Mouse (Mus musculus): ENCODE measurements at regions not wholly inside any gene's neighbourhood (a gene's known extent, or its start where the extent isn't known, plus 50 kb on each side); places are given as distances from the start of the nearest gene placed in this dataset.

DNA sequence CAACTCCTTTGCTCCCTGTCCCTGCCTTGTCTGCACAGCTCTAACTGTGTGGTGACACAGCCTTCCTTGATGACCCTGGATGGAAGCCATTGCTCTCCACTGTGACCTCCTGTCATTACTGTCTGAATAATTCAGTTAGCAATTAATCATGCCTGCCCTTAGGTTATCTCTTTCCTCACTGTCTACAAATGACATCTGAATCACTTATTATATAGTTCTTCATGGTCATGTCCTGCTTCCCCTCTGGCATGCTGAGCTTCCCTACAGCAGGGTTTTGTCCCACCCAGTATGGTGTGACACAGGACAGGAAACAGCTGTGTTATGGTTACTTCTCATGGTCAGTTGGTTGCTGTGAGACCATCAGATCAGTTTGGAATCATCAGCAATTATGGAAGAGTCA is 458.9 kb downstream of the Ajap1 start:
- H3K27ac ChIP-seq (ENCODE audit: control insufficient read depth, insufficient read depth, low read depth, low read length, poor library complexity): no peak overlapping the region
- H3K4me1 ChIP-seq (ENCODE audit: control insufficient read depth, insufficient read depth, low read length): no peaks in the 10 kb centered on the region
- TF ChIP-seq POLR2A (IDR thresholded peaks at IDR 0.05; ENCODE audit: borderline replicate concordance, control insufficient read depth, low read depth, low read length) (no peak), CTCF (IDR thresholded peaks at IDR 0.05; ENCODE audit: control insufficient read depth, insufficient read depth, low read length) (no peak)
- H3K4me3 ChIP-seq (replicated peaks; ENCODE audit: control insufficient read depth, low read depth, low read length): no peak overlapping the region

GRCm38 (mm10) chr4:153019211-153019610 is 463.4 kb downstream of the Ajap1 start:
- WGBS: 61% methylated on average over 10 of the region's 10 CpGs
- H3K4me3 ChIP-seq (replicated peaks; ENCODE audit: control insufficient read depth, low read depth, low read length): no peak overlapping the region
- TF ChIP-seq POLR2A (IDR thresholded peaks at IDR 0.05; ENCODE audit: borderline replicate concordance, control insufficient read depth, low read depth, low read length) (no peak), CTCF (IDR thresholded peaks at IDR 0.05; ENCODE audit: control insufficient read depth, insufficient read depth, low read length) (no peak)
- no peaks in the 10 kb centered on the region for H3K4me1 ChIP-seq (ENCODE audit: control insufficient read depth, insufficient read depth, low read length)
- H3K27ac ChIP-seq (ENCODE audit: control insufficient read depth, insufficient read depth, low read depth, low read length, poor library complexity): no peak overlapping the region

- WGBS: 81% methylated on average over 28 of the region's 28 CpGs
- H3K27ac ChIP-seq (ENCODE audit: control insufficient read depth, insufficient read depth, low read depth, low read length, poor library complexity): no peak overlapping the region
- TF ChIP-seq POLR2A (IDR thresholded peaks at IDR 0.05; ENCODE audit: borderline replicate concordance, control insufficient read depth, low read depth, low read length) (no peak), CTCF (IDR thresholded peaks at IDR 0.05; ENCODE audit: control insufficient read depth, insufficient read depth, low read length) (no peak)
- no peaks in the 10 kb centered on the region for H3K4me1 ChIP-seq (ENCODE audit: control insufficient read depth, insufficient read depth, low read length)
- H3K4me3 ChIP-seq (replicated peaks; ENCODE audit: control insufficient read depth, low read depth, low read length): no peak overlapping the region
Measured at GRCm38 (mm10) chr4:153018138-153018921, 464.3 kb downstream of the Ajap1 start.

DNA sequence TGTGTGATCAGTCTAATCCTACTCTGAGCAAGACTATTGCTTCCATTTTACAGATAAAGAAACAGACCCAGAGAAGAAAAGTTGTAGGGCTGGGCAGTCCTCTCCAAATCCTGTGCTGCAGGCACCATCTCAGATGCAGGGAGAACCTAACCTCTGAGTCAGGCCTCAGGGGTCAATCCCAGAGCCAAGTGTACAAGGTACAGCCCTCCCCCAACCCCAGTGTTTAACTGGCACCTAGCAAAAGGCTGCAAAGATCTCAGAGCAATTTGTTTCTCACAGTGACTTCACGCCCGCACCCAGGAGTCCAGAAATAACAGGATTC is 464.8 kb downstream of the Ajap1 start:
- Histone ChIP-seq H3K27ac (ENCODE audit: control insufficient read depth, insufficient read depth, low read depth, low read length, poor library complexity) (no peak overlapping the region), H3K4me1 (ENCODE audit: control insufficient read depth, insufficient read depth, low read length) (no peaks in the 10 kb centered on the region), H3K4me3 (replicated peaks; ENCODE audit: control insufficient read depth, low read depth, low read length) (no peak overlapping the region)
- 90% methylated on average over 2 of the region's 2 CpGs for WGBS
- TF ChIP-seq POLR2A (IDR thresholded peaks at IDR 0.05; ENCODE audit: borderline replicate concordance, control insufficient read depth, low read depth, low read length): no peak
- TF ChIP-seq CTCF (IDR thresholded peaks at IDR 0.05; ENCODE audit: control insufficient read depth, insufficient read depth, low read length): no peak

GRCm38 (mm10) chr4:153003338-153003737 is 479.3 kb downstream of the Ajap1 start:
- no peak overlapping the region for H3K4me3 ChIP-seq (replicated peaks; ENCODE audit: control insufficient read depth, low read depth, low read length)
- WGBS: 62% methylated on average over 3 of the region's 3 CpGs
- TF ChIP-seq CTCF (IDR thresholded peaks at IDR 0.05; ENCODE audit: control insufficient read depth, insufficient read depth, low read length): no peak

GRCm38 (mm10) chr4:153002516-153002915 is 480.1 kb downstream of the Ajap1 start:
- Histone ChIP-seq H3K27ac (ENCODE audit: control insufficient read depth, insufficient read depth, low read depth, low read length, poor library complexity) (no peak overlapping the region), H3K4me1 (ENCODE audit: control insufficient read depth, insufficient read depth, low read length) (no peaks in the 10 kb centered on the region), H3K4me3 (replicated peaks; ENCODE audit: control insufficient read depth, low read depth, low read length) (no peak overlapping the region)
- TF ChIP-seq POLR2A (IDR thresholded peaks at IDR 0.05; ENCODE audit: borderline replicate concordance, control insufficient read depth, low read depth, low read length) (no peak), CTCF (IDR thresholded peaks at IDR 0.05; ENCODE audit: control insufficient read depth, insufficient read depth, low read length) (no peak)
- WGBS: 70% methylated on average over 4 of the region's 4 CpGs

More at GRCm38 (mm10) chr4:153003338-153003737, 479.3 kb downstream of the Ajap1 start:
- Histone ChIP-seq H3K4me1 (ENCODE audit: control insufficient read depth, insufficient read depth, low read length) (no peaks in the 10 kb centered on the region), H3K27ac (ENCODE audit: control insufficient read depth, insufficient read depth, low read depth, low read length, poor library complexity) (no peak overlapping the region)

GRCm38 (mm10) chr4:153001761-153002160 is 480.9 kb downstream of the Ajap1 start:
- no peak for TF ChIP-seq CTCF (IDR thresholded peaks at IDR 0.05; ENCODE audit: control insufficient read depth, insufficient read depth, low read length)
- WGBS: 81% methylated on average over 6 of the region's 6 CpGs
- Histone ChIP-seq H3K4me3 (replicated peaks; ENCODE audit: control insufficient read depth, low read depth, low read length) (no peak overlapping the region), H3K27ac (ENCODE audit: control insufficient read depth, insufficient read depth, low read depth, low read length, poor library complexity) (no peak overlapping the region), H3K4me1 (ENCODE audit: control insufficient read depth, insufficient read depth, low read length) (no peaks in the 10 kb centered on the region)

DNA sequence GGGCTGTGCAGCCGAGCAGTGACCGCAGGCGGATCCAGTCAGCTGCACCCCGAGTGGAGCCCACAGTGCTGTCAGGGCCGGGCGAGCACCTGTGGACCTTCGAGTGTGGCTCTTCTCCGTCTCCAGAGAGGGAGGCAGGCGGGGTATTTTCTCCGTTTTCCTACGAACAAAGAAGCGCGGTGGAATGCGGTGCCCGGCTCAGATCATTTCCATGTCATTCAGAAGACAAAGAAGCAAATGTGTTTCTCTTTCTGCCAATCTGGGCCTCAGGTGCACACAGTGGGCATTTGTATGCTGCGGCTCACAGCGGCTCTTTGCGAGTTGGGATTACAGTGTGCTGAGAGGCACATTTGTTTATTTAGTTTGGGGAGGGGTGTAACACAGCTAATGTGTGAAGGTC is 483.1 kb downstream of the Ajap1 start:
- TF ChIP-seq CTCF (IDR thresholded peaks at IDR 0.05; ENCODE audit: control insufficient read depth, insufficient read depth, low read length) (no peak), POLR2A (IDR thresholded peaks at IDR 0.05; ENCODE audit: borderline replicate concordance, control insufficient read depth, low read depth, low read length) (no peak)
- H3K27ac ChIP-seq (ENCODE audit: control insufficient read depth, insufficient read depth, low read depth, low read length, poor library complexity): no peak overlapping the region
- no peaks in the 10 kb centered on the region for H3K4me1 ChIP-seq (ENCODE audit: control insufficient read depth, insufficient read depth, low read length)
- WGBS: 72% methylated on average over 18 of the region's 18 CpGs
- no peak overlapping the region for H3K4me3 ChIP-seq (replicated peaks; ENCODE audit: control insufficient read depth, low read depth, low read length)

- 77% methylated on average over 5 of the region's 5 CpGs for WGBS
- no peak for TF ChIP-seq POLR2A (IDR thresholded peaks at IDR 0.05; ENCODE audit: borderline replicate concordance, control insufficient read depth, low read depth, low read length)
- TF ChIP-seq CTCF (IDR thresholded peaks at IDR 0.05; ENCODE audit: control insufficient read depth, insufficient read depth, low read length): no peak
- Histone ChIP-seq H3K4me3 (replicated peaks; ENCODE audit: control insufficient read depth, low read depth, low read length) (no peak overlapping the region), H3K4me1 (ENCODE audit: control insufficient read depth, insufficient read depth, low read length) (no peaks in the 10 kb centered on the region), H3K27ac (ENCODE audit: control insufficient read depth, insufficient read depth, low read depth, low read length, poor library complexity) (no peak overlapping the region)
Measured at GRCm38 (mm10) chr4:152997251-152997650, 485.4 kb downstream of the Ajap1 start.
